Mouse (Mus musculus) brain, embryonic 14.5 days (tissue): ENCODE results near the gene Pgap2.

Experiments
- CTCF ChIP-seq: fragments of 200-500 bp; IDR thresholded peaks from 2 replicates; pipeline ENCODE4 v1.5.1; 2012; ENCODE audit warnings: inconsistent platforms, mild to moderate bottlenecking, moderate library complexity, borderline replicate concordance; ENCODE audit not compliant: insufficient read depth, insufficient read length; ENCODE audit errors: extremely low read depth
- POLR2A ChIP-seq: fragments of 200-500 bp; IDR thresholded peaks from 2 replicates; pipeline ENCODE4 v1.6.1; 2012; ENCODE audit warnings: mild to moderate bottlenecking, inconsistent platforms, borderline replicate concordance; ENCODE audit not compliant: poor library complexity, insufficient read depth, insufficient read length, severe bottlenecking; ENCODE audit errors: extremely low read depth

GRCm38 (mm10) chr7:102170300-102170699, 39.7 kb upstream of the Pgap2 start:
- TF ChIP-seq CTCF (no peak), POLR2A (no peak)
